Comparison of ENCODE assay signal across 20 mouse cellular contexts in genomic region chr6:101502149-101502548, GRCm38 (mm10).
A peak's percentile ranks its signal among the peaks of the same experiment; 100 is the strongest.
DNase-seq lines count a peak whose midpoint lies in the region; ATAC-seq lines count a peak whose summit lies in the region.
"Had no signal": no experiment of that assay in that cellular context is flagged by ENCODE, and none has a peak within 500 bp of the region (broad histone marks: within the 10 kb centered on the region; RNA-seq: fewer than 3 reads in every experiment).

No protein-coding gene starts in this region.

- H3K9ac ChIP-seq in hindbrain, embryonic 14.5 days, result no peak overlapping the region
- H3K9ac ChIP-seq: forebrain, embryonic 15.5 days; liver, embryonic 15.5 days had no signal

- H3K4me3 ChIP-seq in hindbrain, embryonic 10.5 days, result no peak overlapping the region
- H3K4me3 ChIP-seq in hindbrain, embryonic 14.5 days (replicated peaks; ENCODE audit: low read length), result no peak overlapping the region
- H3K4me3 ChIP-seq: forebrain, embryonic 15.5 days; liver, embryonic 15.5 days had no signal

- WGBS in hindbrain, embryonic 10.5 days, result 49% methylated on average over 5 of the region's 5 CpGs
- 39% methylated on average over 5 of the region's 5 CpGs for WGBS in hindbrain, embryonic 14.5 days

- ATAC-seq in hindbrain, embryonic 14.5 days (ENCODE audit: low FRiP score), result no peak
- ATAC-seq in monocyte, adult 5-6 weeks (replicated peaks; ENCODE audit: insufficient number of reproducible peaks, low FRiP score, low TSS enrichment, poor library complexity, severe bottlenecking), result no peak
- ATAC-seq: CD4-positive, CD25-positive, alpha-beta regulatory T cell, adult 4 months; forebrain, embryonic 15.5 days; hindbrain, embryonic 16.5 days; intestine, postnatal 0 days; midbrain, embryonic 16.5 days had no signal

- DNase-seq in embryo, embryonic 10.5 days (ENCODE audit: low spot score), result peak; percentile 14
- no peak for DNase-seq in embryo, embryonic 10 days (ENCODE audit: low spot score)
- peak; percentile 8 for DNase-seq in hindbrain, embryonic 10.5 days (ENCODE audit: low spot score)
- no peak for DNase-seq in hindbrain, embryonic 14.5 days (ENCODE audit: low spot score)
- peak; percentile 69 to 71 for DNase-seq in right cerebral cortex, adult 2 months (ENCODE audit: low spot score in 2 of 2)
- no peak for DNase-seq in right cerebral cortex, postnatal 4 days
- DNase-seq in yolk sac, embryonic 10.5 days (ENCODE audit: low spot score), result peak; percentile 8
- DNase-seq: cerebellum, postnatal 36 days; gastrocnemius, postnatal 25 days; heart, postnatal 14 days; lung, postnatal 10 days had no signal

- H3K4me2 ChIP-seq in hindbrain, embryonic 14.5 days (replicated peaks), result no peak overlapping the region
- H3K4me2 ChIP-seq: forebrain, embryonic 15.5 days; liver, embryonic 15.5 days had no signal

- no peaks in the 10 kb centered on the region for H3K27me3 ChIP-seq in hindbrain, embryonic 10.5 days (ENCODE audit: insufficient read depth, poor library complexity, severe bottlenecking)
- no peaks in the 10 kb centered on the region for H3K27me3 ChIP-seq in hindbrain, embryonic 14.5 days (ENCODE audit: control insufficient read depth, insufficient read depth, low read length)
- H3K27me3 ChIP-seq: forebrain, embryonic 15.5 days; liver, embryonic 15.5 days had no signal

- H3K9me3 ChIP-seq in hindbrain, embryonic 10.5 days, result no peaks in the 10 kb centered on the region
- H3K9me3 ChIP-seq in hindbrain, embryonic 14.5 days (ENCODE audit: control insufficient read depth, low read length), result no peaks in the 10 kb centered on the region
- H3K9me3 ChIP-seq: forebrain, embryonic 15.5 days; liver, embryonic 15.5 days had no signal

- H3K4me1 ChIP-seq in hindbrain, embryonic 10.5 days (replicated peaks), result peaks cover 5% of the 10 kb centered on the region; the same call in 1 of the 2 replicates
- H3K4me1 ChIP-seq in hindbrain, embryonic 14.5 days (replicated peaks; ENCODE audit: control insufficient read depth, insufficient read depth, low read length), result no peaks in the 10 kb centered on the region; the same call in 1 of the 2 replicates
- H3K4me1 ChIP-seq: liver, embryonic 15.5 days had no signal

- H3K27ac ChIP-seq in hindbrain, embryonic 10.5 days, result no peak overlapping the region
- H3K27ac ChIP-seq in hindbrain, embryonic 14.5 days, result no peak overlapping the region
- H3K27ac ChIP-seq: forebrain, embryonic 15.5 days; kidney, postnatal 0 days; liver, embryonic 15.5 days had no signal

- H3K36me3 ChIP-seq in hindbrain, embryonic 10.5 days, result no peaks in the 10 kb centered on the region
- no peaks in the 10 kb centered on the region for H3K36me3 ChIP-seq in hindbrain, embryonic 14.5 days (replicated peaks; ENCODE audit: control insufficient read depth, insufficient read depth)
- H3K36me3 ChIP-seq: forebrain, embryonic 15.5 days; G1E; liver, embryonic 15.5 days had no signal

Comparison
In these comparisons a context has a peak if more than half of its experiments do, and no peak if none do; other contexts are left out.
1. DNase-seq: peak in embryo, embryonic 10.5 days (single experiment), hindbrain, embryonic 10.5 days (single experiment), right cerebral cortex, adult 2 months (2 of 2) and yolk sac, embryonic 10.5 days (single experiment); none in embryo, embryonic 10 days (single experiment), hindbrain, embryonic 14.5 days (single experiment) and right cerebral cortex, postnatal 4 days (single experiment).